Mouse (Mus musculus): ENCODE measurements around the gene Ucp1. TPM values are rescaled to one million over a fixed set of nuclear protein-coding genes. Genes with fewer than 3 reads are reported as not detected.

Gene Ucp1
- total RNA-seq (2023) = not detected in 4 replicates

GRCm38 (mm10) chr8:83290176-83290575 is at the start of gene Ucp1:
Gene Ucp1 (plus strand): TSS chr8:83290352.

DNA sequence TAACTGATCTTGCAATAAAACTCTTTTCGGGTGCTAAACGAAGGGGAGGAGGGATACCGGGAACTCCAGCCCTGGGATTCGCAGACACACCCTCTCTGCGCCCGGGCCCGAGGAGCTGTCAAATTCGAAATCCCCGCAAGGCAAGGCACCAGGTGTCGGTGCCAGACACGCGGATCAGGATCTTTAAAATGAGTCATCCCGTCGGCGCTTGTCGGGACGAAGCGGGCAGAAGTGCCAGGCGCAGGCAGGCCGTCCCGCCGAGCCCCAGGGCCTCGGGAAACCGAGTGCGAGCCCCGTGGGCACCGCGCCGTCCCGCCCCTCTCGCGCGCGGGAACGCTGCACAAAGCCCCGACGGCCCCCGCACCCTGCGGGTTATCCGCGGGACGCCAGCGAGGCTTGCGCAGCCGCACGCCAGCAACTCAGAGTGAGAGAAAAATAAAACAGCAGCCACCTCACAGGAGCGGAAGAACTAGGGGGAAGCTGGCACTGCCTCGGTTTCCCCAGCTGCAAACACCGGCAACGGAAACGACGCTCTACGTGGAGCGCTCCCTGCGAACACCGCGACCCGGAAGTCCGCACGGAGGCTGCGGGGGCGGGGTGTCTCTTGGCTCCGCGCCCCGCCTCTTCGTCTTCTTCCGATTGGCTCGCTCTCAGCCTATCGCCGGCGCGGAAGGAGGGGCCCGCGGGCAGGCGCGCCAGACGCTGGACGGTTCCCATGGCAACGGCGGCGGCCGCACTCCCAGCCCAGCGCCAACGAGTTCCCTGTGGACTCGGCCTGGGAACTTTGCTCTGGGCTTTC is 41.9 kb downstream of the Ucp1 start, which contains the start of gene Elmod2:
TSS of gene Elmod2 (minus strand) at position 588 of the 799 bp plus-strand sequence.

Other genes with a start within 250 kb of the Ucp1 start
- 7.0 to 8.6 TPM (median 8.2 TPM) in 4 replicates for gene Tbc1d9, start 125.0 kb upstream of the Ucp1 start, total RNA-seq (2023)
- 1.1 TPM in 1 of 4 replicates, not detected in the others for gene Gm10645, start 124.2 kb upstream of the Ucp1 start, total RNA-seq (2023)
- gene Elmod2, start 42.1 kb downstream of the Ucp1 start, total RNA-seq (2023) = 9.9 to 14.7 TPM (median 12.7 TPM) in 4 replicates
- not detected in 4 replicates for gene Mgat4d, start 58.1 kb downstream of the Ucp1 start, total RNA-seq (2023)
- gene Clgn, start 99.5 kb downstream of the Ucp1 start, total RNA-seq (2023) = not detected in 4 replicates
- 17.1 to 25.0 TPM (median 19.4 TPM) in 4 replicates for gene Scoc, start 168.0 kb downstream of the Ucp1 start, total RNA-seq (2023)
- not detected in 4 replicates for gene Olfr370, start 245.4 kb downstream of the Ucp1 start, total RNA-seq (2023)

Measured in B cell, adult 62 days (primary cell).